Mouse (Mus musculus): ENCODE measurements around the gene Ncam1. TPM values are rescaled to one million over a fixed set of nuclear protein-coding genes. Genes with fewer than 3 reads are reported as not detected.

The Ncam1 gene
- total and polyA plus RNA-seq, 3 experiments = 4.1 to 5.4 (median 4.7) TPM

GRCm38 (mm10) chr9:49595635-49596348 is 202.9 kb downstream of the Ncam1 start:
- TF ChIP-seq EP300 (IDR thresholded peaks at IDR 0.05; ENCODE audit: insufficient read depth, low read depth, low read length) = no peak
- no peak for TF ChIP-seq CTCF (IDR thresholded peaks at IDR 0.05)
- 59% methylated on average over 11 of the region's 11 CpGs for WGBS
- H3K36me3 ChIP-seq (ENCODE audit: control insufficient read depth, insufficient read depth, low read length) = no peaks in the 10 kb centered on the region

GRCm38 (mm10) chr9:49594876-49595634 is 203.7 kb downstream of the Ncam1 start:
- TF ChIP-seq CTCF (IDR thresholded peaks at IDR 0.05) (no peak), POLR2A (IDR thresholded peaks at IDR 0.05; ENCODE audit: insufficient read depth, low read depth, low read length) (no peak), EP300 (IDR thresholded peaks at IDR 0.05; ENCODE audit: insufficient read depth, low read depth, low read length) (no peak)
- H3K9ac ChIP-seq (ENCODE audit: low read depth, low read length) = no peak overlapping the region
- no peak for DNase-seq
- 30% methylated on average over 7 of the region's 7 CpGs for WGBS
- H3K36me3 ChIP-seq (ENCODE audit: control insufficient read depth, insufficient read depth, low read length) = no peaks in the 10 kb centered on the region
- intact Hi-C loops (cut with DNase I) = no loop called here
- peaks cover 4% of the 10 kb centered on the region for H3K4me1 ChIP-seq (ENCODE audit: control insufficient read depth, insufficient read depth, low read length)
- H3K27me3 ChIP-seq (ENCODE audit: control insufficient read depth, insufficient read depth, low read length) = no peaks in the 10 kb centered on the region
- H3K4me3 ChIP-seq = no peak overlapping the region
- H3K27ac ChIP-seq = no peak overlapping the region
- H3K79me2 ChIP-seq (replicated peaks; ENCODE audit: control insufficient read depth, insufficient read depth, low read length) = no peaks in the 10 kb centered on the region

More at GRCm38 (mm10) chr9:49595635-49596348, 202.9 kb downstream of the Ncam1 start:
- intact Hi-C loops (cut with DNase I) = no loop called here
- H3K27ac ChIP-seq = no peak overlapping the region
- H3K4me1 ChIP-seq (ENCODE audit: control insufficient read depth, insufficient read depth, low read length) = peaks cover 4% of the 10 kb centered on the region
- H3K79me2 ChIP-seq (replicated peaks; ENCODE audit: control insufficient read depth, insufficient read depth, low read length) = no peaks in the 10 kb centered on the region
- no peaks in the 10 kb centered on the region for H3K27me3 ChIP-seq (ENCODE audit: control insufficient read depth, insufficient read depth, low read length)
- DNase-seq = no peak
- H3K4me3 ChIP-seq = no peak overlapping the region
- no peak overlapping the region for H3K9ac ChIP-seq (ENCODE audit: low read depth, low read length)

GRCm38 (mm10) chr9:49593951-49594536 is 204.7 kb downstream of the Ncam1 start:
- H3K4me3 ChIP-seq = no peak overlapping the region
- intact Hi-C loops (cut with DNase I) = no loop called here
- H3K79me2 ChIP-seq (replicated peaks; ENCODE audit: control insufficient read depth, insufficient read depth, low read length) = no peaks in the 10 kb centered on the region
- peak in 1 of 2 experiments; percentile 19 for DNase-seq
- H3K27me3 ChIP-seq (ENCODE audit: control insufficient read depth, insufficient read depth, low read length) = no peaks in the 10 kb centered on the region
- no peak for TF ChIP-seq CTCF (IDR thresholded peaks at IDR 0.05)
- 0 out of 2 replicates have a peak, but pooled peaks have one; percentile 32 for TF ChIP-seq EP300 (IDR thresholded peaks at IDR 0.05; ENCODE audit: insufficient read depth, low read depth, low read length)
- no peak for TF ChIP-seq POLR2A (IDR thresholded peaks at IDR 0.05; ENCODE audit: insufficient read depth, low read depth, low read length)
- H3K9ac ChIP-seq (ENCODE audit: low read depth, low read length) = no peak overlapping the region
- H3K27ac ChIP-seq = no peak overlapping the region
- H3K4me1 ChIP-seq (ENCODE audit: control insufficient read depth, insufficient read depth, low read length) = peaks cover 4% of the 10 kb centered on the region
- 32% methylated on average over 10 of the region's 10 CpGs for WGBS
- H3K36me3 ChIP-seq (ENCODE audit: control insufficient read depth, insufficient read depth, low read length) = no peaks in the 10 kb centered on the region

GRCm38 (mm10) chr9:49592006-49592405 is 206.7 kb downstream of the Ncam1 start:
- TF ChIP-seq EP300 (IDR thresholded peaks at IDR 0.05; ENCODE audit: insufficient read depth, low read depth, low read length) = no peak
- TF ChIP-seq POLR2A (IDR thresholded peaks at IDR 0.05; ENCODE audit: insufficient read depth, low read depth, low read length) = no peak
- Histone ChIP-seq H3K36me3 (ENCODE audit: control insufficient read depth, insufficient read depth, low read length) (no peaks in the 10 kb centered on the region), H3K4me1 (ENCODE audit: control insufficient read depth, insufficient read depth, low read length) (peaks cover 4% of the 10 kb centered on the region), H3K9ac (ENCODE audit: low read depth, low read length) (no peak overlapping the region), H3K4me3 (no peak overlapping the region), H3K27ac (no peak overlapping the region), H3K27me3 (ENCODE audit: control insufficient read depth, insufficient read depth, low read length) (no peaks in the 10 kb centered on the region), H3K79me2 (replicated peaks; ENCODE audit: control insufficient read depth, insufficient read depth, low read length) (no peaks in the 10 kb centered on the region)
- no peak for DNase-seq
- WGBS = 76% methylated on average over 2 of the region's 2 CpGs
- intact Hi-C loops (cut with DNase I) = no loop called here

- H3K4me1 ChIP-seq (ENCODE audit: control insufficient read depth, insufficient read depth, low read length) = peaks cover 4% of the 10 kb centered on the region
- 82% methylated on average over 4 of the region's 4 CpGs for WGBS
- H3K9ac ChIP-seq (ENCODE audit: low read depth, low read length) = no peak overlapping the region
- no peak overlapping the region for H3K4me3 ChIP-seq
- no peaks in the 10 kb centered on the region for H3K36me3 ChIP-seq (ENCODE audit: control insufficient read depth, insufficient read depth, low read length)
- TF ChIP-seq CTCF (IDR thresholded peaks at IDR 0.05) (no peak), POLR2A (IDR thresholded peaks at IDR 0.05; ENCODE audit: insufficient read depth, low read depth, low read length) (no peak), EP300 (IDR thresholded peaks at IDR 0.05; ENCODE audit: insufficient read depth, low read depth, low read length) (no peak)
- no peaks in the 10 kb centered on the region for H3K79me2 ChIP-seq (replicated peaks; ENCODE audit: control insufficient read depth, insufficient read depth, low read length)
- DNase-seq = no peak
- intact Hi-C loops (cut with DNase I) = no loop called here
- no peaks in the 10 kb centered on the region for H3K27me3 ChIP-seq (ENCODE audit: control insufficient read depth, insufficient read depth, low read length)
- H3K27ac ChIP-seq = no peak overlapping the region
Observed at GRCm38 (mm10) chr9:49590261-49590660, 208.5 kb downstream of the Ncam1 start.

GRCm38 (mm10) chr9:49577136-49577535 is 221.6 kb downstream of the Ncam1 start:
- WGBS = 96% methylated on average over 4 of the region's 4 CpGs
- no peaks in the 10 kb centered on the region for H3K4me1 ChIP-seq (ENCODE audit: control insufficient read depth, insufficient read depth, low read length)
- intact Hi-C loops (cut with DNase I) = no loop called here
- H3K4me3 ChIP-seq = no peak overlapping the region
- no peak overlapping the region for H3K9ac ChIP-seq (ENCODE audit: low read depth, low read length)
- no peaks in the 10 kb centered on the region for H3K27me3 ChIP-seq (ENCODE audit: control insufficient read depth, insufficient read depth, low read length)
- H3K79me2 ChIP-seq (replicated peaks; ENCODE audit: control insufficient read depth, insufficient read depth, low read length) = no peaks in the 10 kb centered on the region
- H3K27ac ChIP-seq = no peak overlapping the region
- TF ChIP-seq CTCF (IDR thresholded peaks at IDR 0.05) = no peak
- TF ChIP-seq EP300 (IDR thresholded peaks at IDR 0.05; ENCODE audit: insufficient read depth, low read depth, low read length) = no peak
- TF ChIP-seq POLR2A (IDR thresholded peaks at IDR 0.05; ENCODE audit: insufficient read depth, low read depth, low read length) = no peak
- H3K36me3 ChIP-seq (ENCODE audit: control insufficient read depth, insufficient read depth, low read length) = no peaks in the 10 kb centered on the region
- no peak for DNase-seq

Data from heart, adult 2 months (tissue).